Mouse (Mus musculus): ENCODE data around the gene Gpatch1.
"Not testable (repeated sequence)": the region's sequence is repeated elsewhere in the genome, so short reads cannot be mapped to it uniquely, and the experiment has no call there.

Gpatch1 gene

GRCm38 (mm10) chr7:35322732-35323420 is 4.6 kb upstream of the Gpatch1 start:
- DNase-seq = peak; percentile 6

GRCm38 (mm10) chr7:35322161-35322560 is 3.9 kb upstream of the Gpatch1 start:
- DNase-seq = no peak

- DNase-seq = no peak
Observed at GRCm38 (mm10) chr7:35319755-35320154, 1.5 kb upstream of the Gpatch1 start.

- not testable (repeated sequence) for DNase-seq
Observed at GRCm38 (mm10) chr7:35319221-35319620, 981 bp upstream of the Gpatch1 start.

GRCm38 (mm10) chr7:35314156-35314555 is 4.1 kb downstream of the Gpatch1 start:
- DNase-seq = no peak

GRCm38 (mm10) chr7:35311214-35311613 is 7.0 kb downstream of the Gpatch1 start:
- DNase-seq = no peak

GRCm38 (mm10) chr7:35300792-35301191 is 17.4 kb downstream of the Gpatch1 start:
- DNase-seq = no peak

GRCm38 (mm10) chr7:35299656-35300055 is 18.6 kb downstream of the Gpatch1 start:
- DNase-seq = no peak

GRCm38 (mm10) chr7:35297886-35298285 is 20.4 kb downstream of the Gpatch1 start:
- no peak for DNase-seq

GRCm38 (mm10) chr7:35295631-35296030 is 22.6 kb downstream of the Gpatch1 start:
- no peak for DNase-seq

GRCm38 (mm10) chr7:35293464-35293863 is 24.8 kb downstream of the Gpatch1 start:
- DNase-seq = no peak

- DNase-seq = no peak
Observed at GRCm38 (mm10) chr7:35278933-35279332, 39.3 kb downstream of the Gpatch1 start.

- DNase-seq = no peak
Observed at GRCm38 (mm10) chr7:35277433-35277832, 40.8 kb downstream of the Gpatch1 start.

GRCm38 (mm10) chr7:35269443-35270024 is 48.7 kb downstream of the Gpatch1 start:
- no peak for DNase-seq

- no peak for DNase-seq
Observed at GRCm38 (mm10) chr7:35267841-35268240, 50.4 kb downstream of the Gpatch1 start.

- no peak for DNase-seq
Observed at GRCm38 (mm10) chr7:35266666-35267065, 51.6 kb downstream of the Gpatch1 start.

GRCm38 (mm10) chr7:35264746-35265145 is 53.5 kb downstream of the Gpatch1 start:
- peak; percentile 23 for DNase-seq

- no peak for DNase-seq
Observed at GRCm38 (mm10) chr7:35263595-35264489, 54.4 kb downstream of the Gpatch1 start.

GRCm38 (mm10) chr7:35259384-35259783 is 58.9 kb downstream of the Gpatch1 start:
- DNase-seq = no peak

- DNase-seq = no peak
Observed at GRCm38 (mm10) chr7:35258294-35258693, 59.9 kb downstream of the Gpatch1 start.

- peak; percentile 35 for DNase-seq
Observed at GRCm38 (mm10) chr7:35252041-35252558, 66.1 kb downstream of the Gpatch1 start.

- DNase-seq = not testable (repeated sequence)
Observed at GRCm38 (mm10) chr7:35237935-35238334, 80.3 kb downstream of the Gpatch1 start.

GRCm38 (mm10) chr7:35235308-35235707 is 82.9 kb downstream of the Gpatch1 start:
- DNase-seq = peak; percentile 61
